ENCODE assay signal across 9 mouse cellular contexts in genomic region chr5:37091171-37091628, GRCm38 (mm10). TPM values are rescaled to one million over a fixed set of nuclear protein-coding genes. Genes with fewer than 3 reads are reported as not detected.
DNase-seq lines count a peak whose midpoint lies in the region; ATAC-seq and TF ChIP-seq lines count a peak whose summit lies in the region.
"Had no signal": no experiment of that assay in that cellular context is flagged by ENCODE, and none has a peak within 500 bp of the region (broad histone marks: within the 10 kb centered on the region; RNA-seq: fewer than 3 reads in every experiment).

No protein-coding gene starts in this region.

- peak overlapping the region; percentile 25 for H3K4me3 ChIP-seq in liver, embryonic 11.5 days (ENCODE audit: low read depth, low read length)
- H3K4me3 ChIP-seq in cerebellum, adult 2 months (replicated peaks; ENCODE audit: insufficient read depth, low read depth, low read length) = peak overlapping the region; percentile 50
- peak overlapping the region; percentile 54 for H3K4me3 ChIP-seq in hindbrain, embryonic 10.5 days
- H3K4me3 ChIP-seq: liver, embryonic 15.5 days had no signal

- TF ChIP-seq CTCF in cerebellum, adult 2 months (IDR thresholded peaks at IDR 0.05; ENCODE audit: borderline replicate concordance, insufficient read depth, low read depth, low read length) = no peak

- no peaks in the 10 kb centered on the region for H3K9me3 ChIP-seq in liver, embryonic 11.5 days (ENCODE audit: control insufficient read depth, low read length)
- no peaks in the 10 kb centered on the region for H3K9me3 ChIP-seq in hindbrain, embryonic 10.5 days
- H3K9me3 ChIP-seq: liver, embryonic 15.5 days had no signal

- TF ChIP-seq POLR2A in cerebellum, adult 2 months (IDR thresholded peaks at IDR 0.05; ENCODE audit: borderline replicate concordance, insufficient read depth, low read length) = no peak

- H3K27ac ChIP-seq in liver, embryonic 11.5 days (ENCODE audit: low read depth, low read length) = no peak overlapping the region
- no peak overlapping the region for H3K27ac ChIP-seq in cerebellum, adult 2 months (ENCODE audit: insufficient read depth, low read length)
- peak overlapping the region; percentile 79 for H3K27ac ChIP-seq in hindbrain, embryonic 10.5 days
- H3K27ac ChIP-seq: liver, embryonic 15.5 days had no signal

- H3K27me3 ChIP-seq in liver, embryonic 11.5 days (replicated peaks; ENCODE audit: control insufficient read depth, insufficient read depth, low read length) = peaks cover 30% of the 10 kb centered on the region
- no peaks in the 10 kb centered on the region for H3K27me3 ChIP-seq in cerebellum, adult 2 months (ENCODE audit: control insufficient read depth, insufficient read depth, low read length)
- peaks cover 56% of the 10 kb centered on the region for H3K27me3 ChIP-seq in hindbrain, embryonic 10.5 days (ENCODE audit: insufficient read depth, poor library complexity, severe bottlenecking)

- DNase-seq in liver, embryonic 11.5 days (ENCODE audit: low spot score) = no peak
- no peak for DNase-seq in liver
- DNase-seq in cerebellum, adult 2 months = peak; percentile 59 to 62
- DNase-seq in hindbrain, embryonic 10.5 days (ENCODE audit: low spot score) = peak; percentile 66
- peak; percentile 60 for DNase-seq in neural tube, embryonic 10.5 days (ENCODE audit: extremely low spot score, low spot score)
- no peak for DNase-seq in gastrocnemius, postnatal 10 days
- no peak for DNase-seq in lung, postnatal 25 days (ENCODE audit: low spot score)
- DNase-seq in layer of hippocampus, adult 18-20 months (ENCODE audit: low spot score in 2 of 2) = no peak

- WGBS in liver, embryonic 11.5 days = under 1% methylated on average over 47 of the region's 47 CpGs
- 4% methylated on average over 47 of the region's 47 CpGs for WGBS in cerebellum, adult 2 months
- under 1% methylated on average over 47 of the region's 47 CpGs for WGBS in hindbrain, embryonic 10.5 days

- peak overlapping the region; percentile 54 for H3K4me2 ChIP-seq in liver, embryonic 11.5 days
- H3K4me2 ChIP-seq: liver, embryonic 15.5 days had no signal

- H3K36me3 ChIP-seq in liver, embryonic 11.5 days (ENCODE audit: control insufficient read depth, insufficient read depth, low read length) = no peaks in the 10 kb centered on the region
- no peaks in the 10 kb centered on the region for H3K36me3 ChIP-seq in hindbrain, embryonic 10.5 days
- H3K36me3 ChIP-seq: liver, embryonic 15.5 days had no signal

- no peak overlapping the region for H3K9ac ChIP-seq in liver, embryonic 11.5 days (ENCODE audit: low read depth, low read length)
- H3K9ac ChIP-seq: liver, embryonic 15.5 days had no signal

- ATAC-seq in liver, embryonic 11.5 days (replicated peaks; ENCODE audit: low FRiP score) = no peak

- H3K4me1 ChIP-seq in liver, embryonic 11.5 days (replicated peaks; ENCODE audit: control insufficient read depth, insufficient read depth, low read length) = no peaks in the 10 kb centered on the region
- peaks cover 5% of the 10 kb centered on the region; the same call in 1 of the 2 replicates for H3K4me1 ChIP-seq in cerebellum, adult 2 months (ENCODE audit: control insufficient read depth, insufficient read depth, low read length)
- peaks cover 10% of the 10 kb centered on the region for H3K4me1 ChIP-seq in hindbrain, embryonic 10.5 days (replicated peaks)
- H3K4me1 ChIP-seq: liver, embryonic 15.5 days had no signal

RNA-seq across cellular contexts. Expression of gene Gm1043, which starts 6.0 kb away (rescaled TPM):
- polyA plus RNA-seq in liver, embryonic 11.5 days (2014; fragmentation: Nextera tagmentation; extraction: Ambion mirVana) = not detected in 2 replicates
- 5.9 and 6.0 TPM in 2 replicates for polyA plus RNA-seq in cerebellum, adult 2 months (2012; rRNA removed)
- polyA plus RNA-seq in hindbrain, embryonic 10.5 days (2016; fragmentation: Nextera tagmentation; extraction: Ambion mirVana) = 0.08 TPM in 1 of 2 replicates, not detected in the other
- not detected for total RNA-seq in gastrocnemius, postnatal 10 days (2021)
- 10 to 100 TPM; 27.1 to 29.1 TPM for total RNA-seq in layer of hippocampus, adult 18-20 months (2021)
- polyA plus RNA-seq: liver, embryonic 15.5 days had no signal

Comparison
In these comparisons a context has a peak if more than half of its experiments do, and no peak if none do; other contexts are left out.
1. DNase-seq: peak in cerebellum, adult 2 months (2 of 2), hindbrain, embryonic 10.5 days (single experiment) and neural tube, embryonic 10.5 days (single experiment); none in liver, embryonic 11.5 days (single experiment), liver (single experiment), gastrocnemius, postnatal 10 days (single experiment), lung, postnatal 25 days (single experiment) and layer of hippocampus, adult 18-20 months (0 of 2).
2. Peak in every context shown above with its lines, with median percentiles within 50 percentile points of each other: H3K4me3 ChIP-seq.